Mouse (Mus musculus) left cerebral cortex, postnatal 4 days (tissue): Measurements from ENCODE around the gene Dennd2d. TPM values are rescaled to one million over a fixed set of nuclear protein-coding genes. Genes with fewer than 3 reads are reported as not detected.

Source experiments
- DNase-seq: peaks from one replicate; pipeline ENCODE4 v3.0.0-alpha.2; 2022
- intact Hi-C: fragments of 180-260 bp; cut with DNase I; formaldehyde crosslinking; loops from one replicate; pipeline ENCODE4 v1.15.1; 2025
- total RNA-seq, 2 experiments: library from RNA; stranded (reverse); gene quantifications; 2 replicates each; pipeline ENCODE4 v1.2.3; 2021

Gene Dennd2d
- total RNA-seq, 2 experiments from 2014 or later = 0.38 TPM; not detected in 1

GRCm38 (mm10) chr3:106495346-106496044, 13.3 kb downstream of the Dennd2d start:
- intact Hi-C loops = no loop called here

DNA sequence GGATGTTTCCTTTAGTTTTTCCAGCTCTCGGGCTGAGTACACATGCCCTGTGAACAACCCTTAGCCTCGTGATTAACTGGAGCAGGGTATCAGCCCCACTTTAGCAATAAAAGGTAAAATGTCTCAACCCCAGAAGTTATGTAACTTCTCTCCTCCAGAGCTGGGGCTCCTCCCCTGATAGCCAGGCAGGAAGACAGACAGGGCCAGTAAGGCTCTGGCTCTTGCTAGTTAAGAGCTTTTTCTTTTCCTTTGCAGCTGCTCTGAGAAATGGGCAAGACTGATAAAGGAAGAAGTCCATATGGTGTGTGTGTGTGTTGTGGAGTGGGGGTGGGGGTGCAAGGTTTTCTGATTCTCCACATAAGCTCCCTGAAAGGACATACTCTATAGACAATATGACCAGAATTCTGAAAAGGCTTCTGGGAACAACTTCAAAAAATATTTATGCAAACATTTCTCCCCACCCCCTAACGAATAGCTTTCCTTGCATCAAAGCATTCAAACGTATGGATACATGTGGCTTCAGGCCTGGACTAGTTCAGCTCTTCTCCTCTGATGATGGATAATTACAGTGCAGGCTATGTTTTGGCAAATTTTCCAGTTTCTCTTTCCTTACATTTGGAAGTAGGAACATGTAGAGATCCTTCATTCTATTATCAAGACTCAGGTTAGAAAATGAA, 14.0 kb downstream of the Dennd2d start:
- no peak for DNase-seq

More at GRCm38 (mm10) chr3:106495346-106496044, 13.3 kb downstream of the Dennd2d start:
- DNase-seq = no peak

DNA sequence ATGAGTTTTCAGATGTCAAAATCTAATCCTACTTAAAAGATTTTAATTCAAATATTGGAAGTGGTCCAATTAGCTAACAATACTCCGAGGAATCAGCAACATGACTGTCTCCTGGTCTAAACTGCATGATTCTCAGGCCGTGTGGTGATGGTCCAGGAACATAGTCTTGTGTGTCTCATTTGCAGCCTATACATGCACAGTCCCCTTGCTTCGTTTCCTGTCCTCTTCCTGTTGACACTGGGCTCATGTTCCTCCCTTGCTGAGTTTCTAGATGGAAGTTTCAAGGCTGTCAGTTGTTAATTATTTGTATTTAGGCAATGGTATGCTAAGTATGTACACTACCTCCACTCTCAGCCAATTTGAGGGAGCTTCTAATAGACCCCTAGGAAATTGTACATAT, 14.8 kb downstream of the Dennd2d start:
- intact Hi-C loops = no loop called here
- no peak for DNase-seq

More for the DNA sequence above, 14.0 kb downstream of the Dennd2d start:
- intact Hi-C loops = no loop called here

GRCm38 (mm10) chr3:106500510-106500909, 18.3 kb downstream of the Dennd2d start:
- intact Hi-C loops = no loop called here
- no peak for DNase-seq

DNA sequence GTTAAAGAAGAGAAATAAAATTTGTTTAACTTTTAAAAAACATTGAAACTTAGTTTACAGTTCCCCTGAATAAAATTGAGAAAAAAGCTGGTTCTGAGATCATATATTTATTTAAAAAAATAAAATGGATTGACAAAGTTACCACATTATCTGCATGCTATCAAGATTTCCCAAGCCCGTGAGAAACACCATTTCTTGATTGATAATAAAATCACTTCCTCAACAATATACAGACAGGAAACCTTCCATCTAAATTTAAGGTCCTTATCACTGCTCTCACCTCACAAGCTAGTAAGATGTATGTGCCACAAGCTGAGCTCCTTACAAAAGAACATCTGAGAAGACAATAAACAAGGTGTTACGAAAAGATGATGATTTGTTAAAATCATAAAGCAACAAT, 20.7 kb downstream of the Dennd2d start:
- no peak for DNase-seq
- intact Hi-C loops = no loop called here

GRCm38 (mm10) chr3:106510669-106511068, 28.5 kb downstream of the Dennd2d start:
- DNase-seq = no peak
- intact Hi-C loops = no loop called here

DNA sequence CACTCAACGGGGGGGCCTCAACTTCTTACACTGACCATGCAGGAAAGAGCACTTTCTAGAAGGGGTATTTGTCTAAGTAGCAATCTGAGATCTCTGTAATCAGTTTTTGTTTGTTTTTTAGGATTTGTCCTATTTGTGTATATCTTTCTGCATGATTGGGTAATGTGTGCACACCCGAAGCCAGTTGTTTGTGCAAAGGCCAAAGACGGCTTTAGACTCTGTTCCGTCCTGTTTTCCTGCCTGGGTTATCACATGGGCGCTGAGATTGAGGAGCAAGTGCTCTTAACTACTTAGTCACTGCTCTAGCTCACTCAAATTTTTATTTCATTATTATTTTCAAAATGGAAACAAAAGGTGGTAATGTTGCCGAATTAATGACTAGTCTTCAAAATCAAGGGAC, 32.8 kb downstream of the Dennd2d start:
- intact Hi-C loops = no loop called here

DNA sequence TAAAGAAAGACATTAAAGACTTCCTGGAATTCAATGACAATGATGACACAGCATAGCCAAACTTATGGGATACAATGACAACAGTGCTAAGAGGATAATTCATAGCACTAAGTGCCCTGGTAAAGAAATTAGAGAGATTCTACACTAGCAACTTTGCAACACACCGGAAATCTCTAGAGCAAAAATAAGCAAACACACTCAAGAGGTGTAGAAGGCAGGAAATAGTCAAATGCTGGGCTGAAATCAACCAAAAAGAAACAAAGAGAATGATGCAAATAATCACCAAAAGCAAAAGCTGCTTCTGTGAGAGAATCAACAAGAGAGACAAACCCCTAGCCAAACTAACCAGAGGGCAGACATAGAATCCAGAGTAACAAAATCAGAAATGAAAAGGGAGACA, 40.5 kb downstream of the Dennd2d start:
- intact Hi-C loops = no loop called here
- DNase-seq = no peak

More for the DNA sequence above, 32.8 kb downstream of the Dennd2d start:
- DNase-seq = no peak

GRCm38 (mm10) chr3:106526411-106526810, 44.2 kb downstream of the Dennd2d start:
- DNase-seq = no peak
- intact Hi-C loops = no loop called here

DNA sequence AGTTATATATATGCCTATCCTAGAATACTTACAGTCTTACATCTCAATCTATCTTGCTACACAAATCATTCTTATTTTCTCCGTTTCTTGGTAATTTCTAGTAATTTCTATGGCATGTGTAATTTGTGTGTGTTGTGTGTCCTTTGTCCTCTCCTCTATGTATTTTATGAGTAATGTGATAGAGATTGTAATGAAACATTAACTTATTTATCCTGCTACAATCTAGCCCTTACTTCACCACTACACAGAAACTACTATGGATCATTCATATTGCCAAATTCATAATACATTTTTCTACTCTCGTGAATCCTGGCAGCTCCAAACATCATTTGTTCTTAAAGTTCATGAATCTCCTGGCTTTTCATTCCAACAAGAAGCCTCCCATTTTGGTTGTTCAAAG, 45.8 kb downstream of the Dennd2d start:
- intact Hi-C loops = no loop called here
- no peak for DNase-seq

DNA sequence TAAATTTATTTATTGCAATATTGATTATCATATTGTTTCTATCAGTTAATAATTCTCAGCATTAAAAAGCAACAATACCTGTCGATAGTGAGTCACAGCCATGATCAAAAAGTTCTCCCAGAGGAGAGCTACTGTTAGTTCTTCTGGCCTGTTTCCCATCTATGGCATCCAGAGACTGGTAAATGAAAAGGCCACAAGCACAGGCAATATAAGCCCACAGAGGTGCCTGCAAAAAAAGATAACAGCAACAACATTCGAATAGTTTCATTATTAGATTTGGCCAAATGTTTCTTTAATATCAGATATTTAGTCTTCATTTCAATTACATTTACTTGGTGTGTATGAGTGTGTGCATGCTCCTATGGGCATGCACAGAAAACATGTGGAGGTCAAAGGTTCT, 51.1 kb downstream of the Dennd2d start:
- intact Hi-C loops = no loop called here
- no peak for DNase-seq

DNA sequence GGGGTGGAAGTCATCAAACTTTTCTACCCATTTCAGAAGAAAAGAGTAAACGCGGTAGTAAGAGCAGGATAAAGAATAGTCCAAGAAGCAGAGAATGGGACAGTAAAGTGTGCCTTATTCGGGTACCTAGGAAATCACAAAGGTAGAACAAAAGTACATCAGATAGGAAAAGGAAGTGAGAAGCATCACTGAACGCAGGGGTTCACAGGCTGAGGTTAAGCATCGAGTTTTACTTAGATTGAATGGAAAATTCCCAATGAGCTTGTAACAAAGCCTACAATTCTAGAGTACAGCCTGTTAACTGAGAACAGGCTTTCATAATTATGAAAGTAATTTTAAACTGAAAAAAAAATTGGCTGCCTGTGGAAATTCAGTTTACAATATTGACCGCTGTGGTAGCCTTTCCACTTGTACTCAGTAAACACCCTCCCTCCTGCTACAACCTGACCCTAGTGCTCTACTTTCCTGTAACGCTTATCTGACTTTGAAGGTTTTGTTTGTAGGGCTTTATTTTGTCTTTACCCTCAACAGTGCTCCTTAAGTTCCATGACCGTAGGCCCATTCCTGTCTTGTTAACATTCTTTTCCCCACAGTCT, 62.6 kb downstream of the Dennd2d start:
- intact Hi-C loops = no loop called here
- no peak for DNase-seq

GRCm38 (mm10) chr3:106547171-106547923, 65.1 kb downstream of the Dennd2d start, which contains the start of the genes Dram2 and Cept1:
Gene Dram2 (plus strand): TSS chr3:106547798.
Gene Cept1 (minus strand): TSS chr3:106547802.
- DNase-seq = peak; percentile 93
- intact Hi-C loops = no loop called here

GRCm38 (mm10) chr3:106547924-106548539, 65.8 kb downstream of the Dennd2d start:
- intact Hi-C loops = no loop called here
- no peak for DNase-seq

GRCm38 (mm10) chr3:106548971-106549370, 66.8 kb downstream of the Dennd2d start:
- DNase-seq = no peak
- intact Hi-C loops = no loop called here

Other genes with a start within 250 kb of the Dennd2d start
- not detected for gene Chil6, start 76.2 kb upstream of the Dennd2d start, total RNA-seq
- 10 to 100 TPM; 57.0 to 62.3 TPM for gene Dram2, start 65.4 kb downstream of the Dennd2d start, total RNA-seq
- gene Cept1, start 65.4 kb downstream of the Dennd2d start, total RNA-seq = 10 to 100 TPM; 35.4 to 36.9 TPM
- 10 to 100 TPM; 22.0 to 22.6 TPM for gene Lrif1, start 202.6 kb downstream of the Dennd2d start, total RNA-seq